Mouse (Mus musculus) gastrocnemius, adult 8-10 months (tissue): ENCODE measurements around the gene Ctso. TPM values are rescaled to one million over a fixed set of nuclear protein-coding genes. Genes with fewer than 3 reads are reported as not detected.

ENCODE experiments used
- DNase-seq, 2 experiments: peaks; one replicate each; pipeline ENCODE4 v3.0.0; 2022; ENCODE audit warnings: low spot score in 2 of 2
- total RNA-seq, 4 experiments: library from RNA; stranded (reverse); gene quantifications; 2 replicates each; pipeline ENCODE4 v1.2.4; 2022

Gene Ctso
- 1 to 10 TPM; 5.3 to 6.1 (median 5.6) TPM for total RNA-seq

DNA sequence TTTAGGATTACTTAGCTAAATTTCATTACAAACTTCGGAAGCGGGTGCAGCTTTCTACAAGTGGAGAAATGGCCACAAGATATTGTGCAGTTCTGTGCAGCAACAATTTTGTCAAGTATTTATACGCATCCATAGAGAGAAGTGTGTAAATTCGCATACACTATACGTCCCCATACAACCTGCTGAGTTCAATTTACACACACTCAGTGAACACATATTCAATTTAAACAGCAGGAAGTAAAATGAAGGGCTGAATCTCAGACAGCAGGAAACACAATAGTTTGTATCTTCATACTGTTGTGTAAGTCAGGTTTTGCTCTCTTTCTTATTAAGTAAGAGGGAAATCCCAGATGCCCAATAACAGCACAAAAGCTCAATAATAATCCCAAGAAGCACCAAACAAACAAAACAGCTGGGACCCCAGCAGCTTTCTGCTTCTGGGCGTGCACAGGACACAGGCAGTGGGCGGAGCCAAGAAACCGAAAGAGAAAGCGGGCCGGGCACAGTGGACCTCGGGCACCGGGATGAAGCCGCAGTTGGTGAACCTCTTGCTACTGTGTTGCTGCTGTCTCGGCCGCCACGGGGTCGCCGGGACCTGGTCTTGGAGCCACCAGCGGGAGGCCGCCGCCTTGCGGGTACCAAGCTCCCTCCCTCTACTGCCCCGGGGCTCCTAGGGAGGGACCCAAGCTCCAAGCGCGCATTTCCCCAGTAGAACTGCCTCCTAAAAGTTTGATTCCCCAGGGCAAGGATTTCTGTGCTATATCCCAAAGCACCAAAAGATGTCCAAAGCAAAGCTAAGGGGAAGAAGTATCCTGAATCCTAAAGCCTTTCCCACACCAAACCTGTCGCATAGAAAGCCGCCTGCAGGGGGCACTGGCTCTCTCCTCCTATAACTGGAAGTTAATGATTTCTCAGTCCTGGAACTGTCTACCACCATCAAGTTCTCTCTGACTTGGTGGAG lies at the start of gene Ctso:
TSS of gene Ctso (plus strand) at position 461 of the 961 bp plus-strand sequence.
- DNase-seq: peak; percentile 72 to 76

DNA sequence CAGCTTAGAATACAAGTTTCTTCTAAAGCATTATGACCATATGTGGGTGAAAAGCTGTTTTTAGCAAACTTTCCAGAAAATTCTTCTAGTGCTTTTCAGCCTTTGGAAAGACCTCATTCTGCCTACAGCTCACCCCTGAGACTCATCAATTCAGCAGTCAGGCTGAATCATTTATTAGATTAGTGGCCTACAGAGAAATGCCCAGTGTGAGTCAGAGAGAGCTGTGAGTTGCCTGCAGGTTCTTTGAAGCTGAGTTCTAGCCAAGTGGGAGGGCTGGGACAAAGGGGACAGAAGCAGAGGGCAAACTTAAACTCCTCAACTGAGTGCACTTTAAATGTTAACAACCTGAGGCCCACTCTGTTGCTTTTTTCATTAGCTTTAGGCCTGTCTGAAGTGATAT lies 48.5 kb upstream of the Ctso start:
- no peak for DNase-seq

DNA sequence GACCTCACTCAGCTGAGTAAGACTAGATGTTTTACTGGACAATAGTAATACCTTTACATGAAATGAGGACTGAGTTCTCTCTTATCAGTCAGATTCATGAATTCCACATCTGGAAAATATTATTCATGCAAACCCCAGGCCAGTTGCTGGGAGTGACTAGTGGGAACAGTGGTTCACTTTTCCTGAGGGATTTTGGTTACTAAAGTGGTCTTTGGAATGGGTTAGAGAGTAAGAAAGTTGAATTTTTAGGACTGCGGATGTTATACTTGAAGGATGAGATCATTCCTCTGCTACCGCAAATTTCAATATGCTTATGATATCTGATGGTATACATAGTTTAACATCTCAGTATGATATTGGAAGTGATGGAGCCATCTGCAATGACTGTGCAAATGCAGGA lies 46.8 kb upstream of the Ctso start:
- no peak for DNase-seq

GRCm38 (mm10) chr3:81889137-81889536 lies 43.3 kb upstream of the Ctso start:
- DNase-seq: no peak

GRCm38 (mm10) chr3:81910286-81911036 lies 21.9 kb upstream of the Ctso start:
- no peak for DNase-seq

GRCm38 (mm10) chr3:81916030-81916686 lies 16.2 kb upstream of the Ctso start:
- DNase-seq: no peak

- DNase-seq: no peak
Observed at GRCm38 (mm10) chr3:81917354-81917935, 15.0 kb upstream of the Ctso start.

- no peak for DNase-seq
Observed at GRCm38 (mm10) chr3:81918215-81918614, 14.2 kb upstream of the Ctso start.

- no peak for DNase-seq
Observed at GRCm38 (mm10) chr3:81919681-81920080, 12.7 kb upstream of the Ctso start.

DNA sequence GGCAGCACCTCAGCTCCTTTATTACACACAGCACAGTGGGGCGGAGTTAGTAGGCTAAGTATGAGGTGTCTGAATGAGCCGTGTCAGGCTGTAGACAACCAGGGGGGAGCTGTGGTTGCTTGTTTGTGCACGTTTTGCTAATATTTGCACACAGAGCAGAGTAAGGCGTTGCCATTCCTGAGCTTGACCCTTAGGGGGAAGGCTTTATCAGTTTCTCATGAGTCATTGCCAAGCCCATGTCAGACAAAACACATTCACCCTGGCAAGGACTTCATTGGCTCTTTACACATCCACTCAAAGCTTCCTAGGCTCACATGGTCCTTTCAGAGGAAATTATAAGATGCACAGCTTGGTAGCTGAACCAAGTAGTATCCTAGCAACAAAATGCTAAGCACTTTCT lies 9.5 kb upstream of the Ctso start:
- DNase-seq: no peak

GRCm38 (mm10) chr3:81924931-81925330 lies 7.5 kb upstream of the Ctso start:
- no peak for DNase-seq

GRCm38 (mm10) chr3:81925856-81926255 lies 6.5 kb upstream of the Ctso start:
- no peak for DNase-seq

DNA sequence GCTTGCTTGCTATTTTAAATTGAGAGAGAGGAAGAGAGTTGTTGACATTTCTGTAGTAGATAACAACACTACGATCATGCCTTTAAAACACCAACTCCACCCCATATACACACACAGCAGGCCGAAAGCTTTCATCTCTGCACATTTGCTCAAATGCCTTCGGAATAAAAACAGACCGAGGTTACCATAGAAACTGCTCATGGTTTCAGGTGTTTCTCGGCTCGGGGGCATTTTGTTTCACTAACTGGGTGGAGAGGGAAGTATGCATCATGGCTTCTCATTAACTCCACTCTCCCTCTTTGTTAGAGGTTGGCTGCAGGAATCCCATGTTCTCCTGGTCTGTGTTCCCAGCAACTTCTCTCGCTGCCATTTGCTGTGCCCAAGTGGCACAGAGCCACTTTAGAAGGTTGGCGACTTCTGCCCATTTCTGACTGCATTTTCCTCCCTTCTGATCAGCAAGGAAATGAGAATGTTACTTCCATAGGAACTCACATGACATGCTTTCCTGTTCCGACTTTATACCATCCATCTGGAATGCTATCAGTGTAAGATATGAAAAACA lies 5.6 kb upstream of the Ctso start:
- DNase-seq: no peak

DNA sequence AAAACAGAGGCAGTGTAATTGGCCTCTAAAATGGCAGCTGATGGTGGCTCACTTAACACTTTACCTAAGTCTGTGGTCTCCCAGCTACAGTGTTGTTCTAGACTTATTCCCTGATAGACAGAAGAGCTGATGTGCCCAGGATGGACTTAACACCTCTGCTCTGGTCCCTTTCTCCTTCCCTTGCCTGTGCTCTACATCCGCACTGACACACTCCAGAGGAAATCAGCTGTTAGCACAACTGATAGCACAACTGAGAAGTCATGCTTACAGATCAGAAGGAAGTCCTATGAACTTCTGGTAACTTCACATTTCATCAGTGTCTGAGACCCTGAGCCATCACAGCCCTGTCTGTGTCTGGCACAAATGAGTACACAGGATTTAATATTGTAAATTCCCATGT lies 3.3 kb upstream of the Ctso start:
- no peak for DNase-seq

GRCm38 (mm10) chr3:81931695-81932094 lies 706 bp upstream of the Ctso start:
- no peak for DNase-seq

DNA sequence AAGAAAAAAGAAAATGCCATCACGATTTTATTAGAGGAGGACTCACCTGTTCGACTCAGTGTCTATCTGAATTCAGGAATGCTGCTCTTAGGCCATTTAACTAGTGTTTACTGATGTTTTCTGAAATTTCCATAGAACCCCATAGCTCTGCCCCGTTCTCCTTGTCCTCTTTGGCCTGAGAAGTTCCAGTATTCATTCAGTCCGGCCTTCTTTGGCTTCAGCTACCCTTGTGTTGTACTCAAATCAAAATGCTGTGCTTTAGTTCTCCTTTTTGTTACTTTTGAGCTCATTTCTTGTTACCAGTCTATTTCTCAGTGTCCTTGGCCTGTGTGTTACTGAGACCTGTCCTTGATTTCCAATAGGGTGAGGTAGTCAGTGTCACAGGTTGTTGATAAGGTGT lies 947 bp downstream of the Ctso start:
- DNase-seq: no peak

GRCm38 (mm10) chr3:81938924-81939323 lies 6.5 kb downstream of the Ctso start:
- DNase-seq: no peak

- no peak for DNase-seq
Observed at GRCm38 (mm10) chr3:81942341-81942740, 9.9 kb downstream of the Ctso start.

GRCm38 (mm10) chr3:81943097-81943496 lies 10.7 kb downstream of the Ctso start:
- DNase-seq: no peak

- DNase-seq: no peak
Observed at GRCm38 (mm10) chr3:81944851-81945393, 12.5 kb downstream of the Ctso start.

DNA sequence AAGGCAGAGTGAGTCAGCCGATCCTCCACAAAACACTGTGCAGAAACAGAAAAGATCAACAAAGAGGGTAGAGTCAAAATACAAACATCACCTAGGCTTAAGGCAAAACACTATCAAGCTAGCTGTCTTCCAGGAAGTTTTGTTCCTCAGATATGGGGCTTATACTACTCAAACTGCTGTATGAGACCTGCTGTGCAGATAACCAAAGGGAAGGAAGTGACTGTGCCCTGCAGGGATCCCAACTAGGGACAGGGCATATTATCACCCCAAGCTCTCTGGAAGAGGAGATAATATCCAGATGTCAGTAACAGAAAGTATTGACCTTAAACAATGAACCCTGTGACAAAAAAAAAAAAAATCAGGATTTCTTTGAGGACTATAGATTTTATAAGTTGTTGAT lies 16.6 kb downstream of the Ctso start:
- DNase-seq: no peak
